Mouse (Mus musculus): ENCODE measurements around the gene Fads6. TPM values are rescaled to one million over a fixed set of nuclear protein-coding genes. Genes with fewer than 3 reads are reported as not detected.

Fads6 gene
- 2.1 and 3.7 TPM in 2 replicates for total RNA-seq (2012; rRNA removed)

DNA sequence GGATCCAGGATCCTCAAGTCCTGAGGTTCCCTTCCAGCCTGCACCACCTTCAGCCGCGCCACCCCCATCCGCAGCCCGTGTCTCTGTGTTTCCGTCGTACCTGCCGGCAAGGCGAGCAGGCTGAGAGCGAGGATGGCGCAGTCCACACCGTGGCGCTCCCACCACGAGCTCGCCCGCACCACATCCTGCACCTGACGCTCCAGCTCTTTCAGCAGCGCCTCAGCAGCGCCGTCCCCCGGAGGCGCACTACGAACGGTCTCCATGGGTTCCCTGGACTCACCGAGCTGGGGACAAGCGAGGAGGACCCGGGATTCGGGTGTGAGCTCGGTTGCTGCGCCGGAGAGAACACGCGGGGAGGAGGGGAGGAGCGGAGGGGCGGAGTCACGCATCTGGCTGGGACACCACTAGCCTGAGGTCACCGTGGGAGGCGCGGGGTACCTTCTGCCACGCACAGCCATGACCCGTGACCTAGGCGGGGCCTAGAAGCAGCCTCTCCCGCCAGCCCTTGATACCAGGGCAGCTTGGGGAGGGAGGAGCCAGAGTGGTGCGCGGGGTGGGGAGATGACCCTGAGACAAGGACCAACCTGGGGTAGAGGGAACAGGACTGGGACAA is at the start of gene Fads6:
Fads6 (minus strand) TSS at position 450 of the 613 bp plus-strand sequence.
- DNase-seq (ENCODE audit: low read depth, low spot score): no peak
- peak within 1 kb of the TSS; percentile 74 for H3K9ac ChIP-seq (ENCODE audit: insufficient read depth, low read depth, low read length, poor library complexity, severe bottlenecking)
- in situ Hi-C loops (cut with MboI; ENCODE audit: low sequenced_read_pairs in 2 of 2, unreplicated experiment in 2 of 2): no loop called here
- no peaks in the 10 kb centered on the region for H3K9me3 ChIP-seq (ENCODE audit: control insufficient read depth, insufficient read depth, low read depth, low read length)
- no peaks in the 10 kb centered on the region for H3K36me3 ChIP-seq (ENCODE audit: control insufficient read depth, insufficient read depth, low read length, poor library complexity, severe bottlenecking)
- no peak within 1 kb of the TSS for H3K27ac ChIP-seq (ENCODE audit: insufficient read depth, low read depth, low read length, poor library complexity, severe bottlenecking)
- H3K4me1 ChIP-seq (ENCODE audit: control insufficient read depth in 2 of 2, insufficient read depth in 2 of 2, low read length in 2 of 2, poor library complexity in 1 of 2): peaks cover 1 to 20% of the 10 kb centered on the region in 2 experiments; a peak in 2 of 4 replicates
- peak within 1 kb of the TSS; percentile 59 to 75 for H3K4me3 ChIP-seq (ENCODE audit: insufficient read depth in 1 of 2, low read depth in 1 of 2, low read length in 2 of 2, poor library complexity in 1 of 2, severe bottlenecking in 1 of 2)
- TF ChIP-seq MAFK (IDR thresholded peaks at IDR 0.05; ENCODE audit: insufficient read depth, low read depth, low read length): no peak
- TF ChIP-seq CHD2 (IDR thresholded peaks at IDR 0.05; ENCODE audit: low read depth, low read length): no peak
- TF ChIP-seq HCFC1 (IDR thresholded peaks at IDR 0.05; ENCODE audit: borderline replicate concordance, insufficient read depth, low read length): no peak
- TF ChIP-seq ZNF384 (IDR thresholded peaks at IDR 0.05; ENCODE audit: low read depth, low read length): no peak

DNA sequence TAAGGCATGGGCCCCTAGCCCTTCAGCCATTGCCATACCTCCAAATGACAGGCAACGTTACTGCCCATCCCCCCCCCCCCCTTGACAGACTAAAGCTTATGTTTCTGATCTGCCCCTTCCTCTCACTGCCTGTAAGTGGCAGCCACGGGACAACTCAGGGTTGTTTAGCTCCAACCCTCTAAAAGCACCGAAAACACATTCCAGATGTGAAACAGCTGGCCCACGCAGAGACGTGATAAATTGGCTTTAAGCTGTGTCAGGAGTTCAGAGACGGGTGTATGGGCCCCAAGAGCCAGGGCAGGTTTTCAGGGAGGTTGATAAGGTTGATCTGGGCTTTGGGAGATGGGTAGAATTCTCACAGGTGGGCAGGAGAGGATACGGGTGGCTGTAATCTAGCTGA is 48.1 kb upstream of the Fads6 start:
- TF ChIP-seq HCFC1 (IDR thresholded peaks at IDR 0.05; ENCODE audit: borderline replicate concordance, insufficient read depth, low read length) (no peak), MAFK (IDR thresholded peaks at IDR 0.05; ENCODE audit: insufficient read depth, low read depth, low read length) (no peak), ZC3H11A (IDR thresholded peaks at IDR 0.05; ENCODE audit: borderline replicate concordance, low read depth, low read length) (no peak), ZNF384 (IDR thresholded peaks at IDR 0.05; ENCODE audit: low read depth, low read length) (no peak), CHD2 (IDR thresholded peaks at IDR 0.05; ENCODE audit: low read depth, low read length) (no peak)
- Histone ChIP-seq H3K4me3 (ENCODE audit: insufficient read depth in 1 of 2, low read depth in 1 of 2, low read length in 2 of 2, poor library complexity in 1 of 2, severe bottlenecking in 1 of 2) (no peak overlapping the region), H3K4me1 (ENCODE audit: control insufficient read depth in 2 of 2, insufficient read depth in 2 of 2, low read length in 2 of 2, poor library complexity in 1 of 2) (peaks cover 0 to 16% of the 10 kb centered on the region in 2 experiments; a peak in 2 of 4 replicates), H3K27ac (ENCODE audit: insufficient read depth, low read depth, low read length, poor library complexity, severe bottlenecking) (no peak overlapping the region), H3K9me3 (ENCODE audit: control insufficient read depth, insufficient read depth, low read depth, low read length) (no peaks in the 10 kb centered on the region), H3K9ac (ENCODE audit: insufficient read depth, low read depth, low read length, poor library complexity, severe bottlenecking) (no peak overlapping the region), H3K36me3 (ENCODE audit: control insufficient read depth, insufficient read depth, low read length, poor library complexity, severe bottlenecking) (no peaks in the 10 kb centered on the region)
- DNase-seq (ENCODE audit: low read depth, low spot score): no peak
- in situ Hi-C loops (cut with MboI; ENCODE audit: low sequenced_read_pairs in 2 of 2, unreplicated experiment in 2 of 2): no loop called here

DNA sequence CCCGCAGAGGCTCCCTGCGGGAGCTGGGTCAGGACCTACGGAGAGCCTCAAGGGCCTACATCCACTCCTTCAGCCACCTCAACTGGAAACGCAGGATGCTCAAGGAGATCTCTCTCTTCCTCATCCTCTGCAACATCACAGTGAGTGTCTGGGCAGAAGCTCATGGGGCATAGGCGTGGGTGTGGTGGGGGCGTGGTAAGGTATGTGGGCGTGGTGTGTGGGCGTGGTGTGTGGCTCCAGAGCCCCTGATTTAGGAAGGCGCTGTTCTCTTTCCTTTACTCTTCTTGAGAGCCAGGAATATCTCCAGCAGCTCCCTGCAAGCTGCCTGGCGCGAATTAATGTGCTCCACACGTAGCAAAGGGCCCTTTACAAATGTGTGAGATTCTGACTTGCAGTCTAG is 47.5 kb upstream of the Fads6 start:
- no peak overlapping the region for H3K27ac ChIP-seq (ENCODE audit: insufficient read depth, low read depth, low read length, poor library complexity, severe bottlenecking)
- in situ Hi-C loops (cut with MboI; ENCODE audit: low sequenced_read_pairs in 2 of 2, unreplicated experiment in 2 of 2): no loop called here

DNA sequence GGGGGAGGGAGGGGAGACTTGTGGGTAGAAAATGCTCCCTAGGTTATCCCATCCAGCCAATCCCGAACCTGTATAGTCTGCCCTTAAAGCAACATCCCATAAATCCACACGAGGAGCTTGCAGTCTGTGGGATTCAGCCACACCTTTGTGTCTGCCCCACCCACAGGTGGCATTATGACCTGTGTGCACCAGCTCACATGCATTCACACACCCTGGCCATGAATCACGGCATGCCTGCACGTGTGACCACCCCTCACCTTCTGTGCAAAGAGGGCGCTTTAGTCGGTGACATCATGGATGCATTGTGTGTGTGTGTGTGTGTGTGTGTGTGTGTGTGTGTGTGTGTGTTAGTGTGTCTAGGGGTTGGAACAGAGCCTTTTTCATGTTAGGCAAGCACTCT is 44.4 kb upstream of the Fads6 start:
- no peak for DNase-seq (ENCODE audit: low read depth, low spot score)
- H3K27ac ChIP-seq (ENCODE audit: insufficient read depth, low read depth, low read length, poor library complexity, severe bottlenecking): no peak overlapping the region
- peaks cover 0 to 7% of the 10 kb centered on the region in 2 experiments; a peak in 2 of 4 replicates for H3K4me1 ChIP-seq (ENCODE audit: control insufficient read depth in 2 of 2, insufficient read depth in 2 of 2, low read length in 2 of 2, poor library complexity in 1 of 2)
- TF ChIP-seq MAFK (IDR thresholded peaks at IDR 0.05; ENCODE audit: insufficient read depth, low read depth, low read length): no peak
- TF ChIP-seq ZC3H11A (IDR thresholded peaks at IDR 0.05; ENCODE audit: borderline replicate concordance, low read depth, low read length): no peak
- TF ChIP-seq CHD2 (IDR thresholded peaks at IDR 0.05; ENCODE audit: low read depth, low read length): no peak
- no peak for TF ChIP-seq HCFC1 (IDR thresholded peaks at IDR 0.05; ENCODE audit: borderline replicate concordance, insufficient read depth, low read length)
- TF ChIP-seq ZNF384 (IDR thresholded peaks at IDR 0.05; ENCODE audit: low read depth, low read length): no peak
- H3K9me3 ChIP-seq (ENCODE audit: control insufficient read depth, insufficient read depth, low read depth, low read length): no peaks in the 10 kb centered on the region
- no peaks in the 10 kb centered on the region for H3K36me3 ChIP-seq (ENCODE audit: control insufficient read depth, insufficient read depth, low read length, poor library complexity, severe bottlenecking)
- H3K9ac ChIP-seq (ENCODE audit: insufficient read depth, low read depth, low read length, poor library complexity, severe bottlenecking): no peak overlapping the region
- in situ Hi-C loops (cut with MboI; ENCODE audit: low sequenced_read_pairs in 2 of 2, unreplicated experiment in 2 of 2): no loop called here
- H3K4me3 ChIP-seq (ENCODE audit: insufficient read depth in 1 of 2, low read depth in 1 of 2, low read length in 2 of 2, poor library complexity in 1 of 2, severe bottlenecking in 1 of 2): no peak overlapping the region

More for the DNA sequence above, 47.5 kb upstream of the Fads6 start:
- H3K9ac ChIP-seq (ENCODE audit: insufficient read depth, low read depth, low read length, poor library complexity, severe bottlenecking): no peak overlapping the region
- DNase-seq (ENCODE audit: low read depth, low spot score): no peak
- TF ChIP-seq ZC3H11A (IDR thresholded peaks at IDR 0.05; ENCODE audit: borderline replicate concordance, low read depth, low read length): 0 out of 2 replicates have a peak, but pooled peaks have one; percentile 2
- no peak for TF ChIP-seq ZNF384 (IDR thresholded peaks at IDR 0.05; ENCODE audit: low read depth, low read length)
- H3K9me3 ChIP-seq (ENCODE audit: control insufficient read depth, insufficient read depth, low read depth, low read length): no peaks in the 10 kb centered on the region
- no peaks in the 10 kb centered on the region for H3K36me3 ChIP-seq (ENCODE audit: control insufficient read depth, insufficient read depth, low read length, poor library complexity, severe bottlenecking)
- H3K4me1 ChIP-seq (ENCODE audit: control insufficient read depth in 2 of 2, insufficient read depth in 2 of 2, low read length in 2 of 2, poor library complexity in 1 of 2): peaks cover 0 to 16% of the 10 kb centered on the region in 2 experiments; a peak in 2 of 4 replicates
- H3K4me3 ChIP-seq (ENCODE audit: insufficient read depth in 1 of 2, low read depth in 1 of 2, low read length in 2 of 2, poor library complexity in 1 of 2, severe bottlenecking in 1 of 2): peak overlapping the region; percentile 11; a peak in 2 of 4 replicates
